Mouse (Mus musculus) lung, adult 2 months (tissue): ENCODE measurements around the gene Adcy2.

Experiments used
- CTCF ChIP-seq: fragments of 200-500 bp; IDR thresholded peaks from 2 replicates; pipeline ENCODE4 v1.5.1; 2011; ENCODE audit warnings: mild to moderate bottlenecking, low read length, control low read depth; ENCODE audit not compliant: insufficient read depth
- POLR2A ChIP-seq: fragments of 200-500 bp; IDR thresholded peaks from 2 replicates; pipeline ENCODE4 v1.6.1; 2011; ENCODE audit warnings: low read depth, mild to moderate bottlenecking, control low read depth, low read length, borderline replicate concordance; ENCODE audit errors: extremely low read depth

DNA sequence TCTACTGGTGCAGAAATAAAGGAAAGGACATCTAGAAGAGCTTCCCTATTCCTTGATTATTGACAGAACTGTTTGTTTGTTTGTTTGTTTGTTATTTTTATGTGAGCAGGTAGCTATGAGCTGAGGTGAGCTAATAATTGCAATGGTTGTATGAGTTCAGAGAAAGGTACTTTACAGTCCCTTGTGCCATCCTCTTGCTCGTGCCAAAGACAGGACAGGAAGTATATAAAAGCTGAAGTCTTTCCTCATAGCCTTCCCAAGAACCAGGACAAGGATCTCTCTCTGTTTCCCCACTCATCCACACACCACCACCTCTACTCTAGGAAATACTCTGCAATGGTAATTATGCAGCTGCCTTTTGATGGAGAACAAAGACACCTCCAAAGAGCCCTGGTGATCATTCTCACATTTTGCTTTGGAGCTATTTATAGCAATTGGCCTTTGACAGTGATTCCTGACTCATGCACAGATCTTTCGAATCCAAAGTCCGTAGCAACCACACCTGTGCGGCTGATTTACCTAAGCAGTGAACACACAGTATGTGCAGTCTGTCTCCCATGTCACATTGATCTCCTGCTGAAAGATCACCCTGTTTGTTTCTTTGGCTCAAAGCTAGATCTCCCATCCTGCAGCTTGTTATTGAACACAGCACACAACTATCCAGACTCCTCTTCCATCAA lies 29.9 kb upstream of the Adcy2 start:
- TF ChIP-seq CTCF (no peak), POLR2A (no peak)
